Mouse (Mus musculus) heart, postnatal 4 days (tissue): Measurements from ENCODE around the gene Dnajb4. TPM values are rescaled to one million over a fixed set of nuclear protein-coding genes. Genes with fewer than 3 reads are reported as not detected.
"Not testable (repeated sequence)": the region's sequence is repeated elsewhere in the genome, so short reads cannot be mapped to it uniquely, and the experiment has no call there.

Experiments used
- DNase-seq: peaks from one replicate; pipeline ENCODE4 v3.0.0; 2021
- total RNA-seq, 2 experiments: library from RNA; stranded (reverse); gene quantifications; 2 replicates each; pipeline ENCODE4 v1.2.3; 2021

Dnajb4 gene
- total RNA-seq, 2 experiments from 2014 or later, result 58.3 to 62.3 TPM

- DNase-seq, result no peak
These were observed 1.8 kb downstream of the Dnajb4 start for GRCm38 (mm10) chr3:152208096-152208885.

DNA sequence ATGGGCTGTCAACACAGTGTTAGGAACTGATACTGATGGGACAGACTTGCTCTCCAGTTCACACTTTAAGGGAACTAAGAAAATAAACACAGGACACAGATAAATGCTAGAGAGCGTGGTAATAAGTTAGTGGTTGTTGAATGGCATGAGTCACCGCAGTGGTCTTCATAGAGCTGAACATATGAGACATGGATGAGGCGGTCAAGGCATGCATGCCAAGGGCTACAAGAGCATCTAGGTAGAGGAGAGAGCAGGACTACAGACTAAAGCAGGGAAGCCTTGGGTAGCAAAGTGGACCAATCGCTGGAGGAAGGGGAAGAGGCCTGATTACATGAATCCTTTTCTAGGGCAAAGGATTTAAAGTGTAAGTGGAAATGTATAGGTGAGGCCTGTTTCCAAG, 2.9 kb downstream of the Dnajb4 start:
- DNase-seq, result no peak

DNA sequence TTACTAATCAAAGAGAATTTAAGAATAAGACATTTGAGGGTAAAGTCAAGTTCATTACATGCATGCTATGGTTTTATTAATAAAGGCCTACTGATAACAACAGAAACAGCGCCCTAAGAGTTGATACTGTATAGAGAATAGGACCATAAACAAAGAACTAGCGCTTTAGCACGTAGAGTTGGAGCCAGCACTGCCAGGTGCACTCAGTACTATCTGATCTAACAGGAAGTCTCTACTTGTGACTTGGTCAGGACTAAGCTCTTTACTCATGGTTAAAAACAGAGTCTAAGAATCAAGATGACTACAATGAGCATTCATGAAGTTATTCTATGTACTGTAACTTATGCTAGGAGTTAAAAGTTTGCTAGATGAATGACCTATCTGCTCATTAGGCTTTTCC, 5.5 kb downstream of the Dnajb4 start:
- DNase-seq, result no peak

DNA sequence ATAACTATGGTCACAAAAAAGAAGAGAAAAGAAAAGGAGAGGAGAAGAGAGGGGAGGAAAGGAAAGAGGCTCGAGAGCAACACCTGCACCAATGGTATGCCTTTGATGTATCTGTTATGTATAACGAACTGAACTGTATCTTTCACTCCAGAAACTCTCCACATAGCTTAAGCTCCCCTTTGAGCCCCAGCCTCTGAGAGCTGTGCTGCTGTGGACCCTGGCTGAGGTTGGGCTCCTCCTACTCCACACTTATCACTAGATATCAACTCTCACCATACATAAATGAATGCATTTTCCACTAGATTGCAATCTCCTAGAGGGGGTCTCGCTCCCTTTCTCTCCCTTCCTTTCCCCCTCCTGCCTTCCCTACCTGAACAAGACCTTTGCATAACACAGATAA, 6.1 kb downstream of the Dnajb4 start:
- no peak for DNase-seq

DNA sequence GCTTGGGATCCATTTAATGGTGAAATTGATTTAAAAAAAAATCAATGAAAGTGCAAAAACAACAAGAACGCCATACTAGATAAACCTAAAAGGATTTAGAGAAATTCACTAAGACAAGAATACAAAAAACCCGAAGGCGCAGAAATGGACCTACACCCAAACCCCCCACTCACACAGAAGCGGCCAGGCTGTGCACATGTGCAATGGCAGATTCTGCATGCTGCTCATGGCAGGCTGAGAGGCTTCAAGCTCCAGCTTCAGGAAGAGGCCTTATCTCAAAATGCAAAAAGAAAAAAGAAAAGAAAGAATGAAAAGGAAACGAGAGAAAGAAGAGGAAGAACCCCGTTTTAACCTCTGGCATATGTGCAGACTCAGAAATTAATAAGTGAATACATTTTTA, 6.7 kb downstream of the Dnajb4 start:
- DNase-seq, result no peak

GRCm38 (mm10) chr3:152202942-152203341, 7.2 kb downstream of the Dnajb4 start:
- DNase-seq, result no peak

- no peak for DNase-seq
These were observed 8.5 kb downstream of the Dnajb4 start for GRCm38 (mm10) chr3:152201651-152202050.

DNA sequence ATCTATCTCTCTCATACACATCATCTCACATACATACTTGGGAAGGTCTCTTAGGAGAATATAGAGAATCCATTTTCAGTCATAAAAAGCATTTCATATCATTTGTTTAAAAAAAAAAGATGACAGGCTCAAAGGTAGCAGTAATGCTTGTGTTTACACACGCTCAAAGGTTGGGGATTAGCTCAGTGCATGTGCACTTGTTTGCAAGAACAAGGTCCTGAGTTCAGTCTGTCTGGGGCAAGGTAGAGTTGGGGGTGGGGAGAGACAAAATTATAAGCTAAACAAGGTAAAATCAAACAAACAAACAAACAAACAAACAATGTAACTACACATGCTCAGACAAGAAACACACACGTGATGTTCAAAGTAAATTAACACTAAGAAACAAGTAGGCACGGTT, 8.9 kb downstream of the Dnajb4 start:
- DNase-seq, result no peak

GRCm38 (mm10) chr3:152199125-152199524, 11.0 kb downstream of the Dnajb4 start:
- no peak for DNase-seq

DNA sequence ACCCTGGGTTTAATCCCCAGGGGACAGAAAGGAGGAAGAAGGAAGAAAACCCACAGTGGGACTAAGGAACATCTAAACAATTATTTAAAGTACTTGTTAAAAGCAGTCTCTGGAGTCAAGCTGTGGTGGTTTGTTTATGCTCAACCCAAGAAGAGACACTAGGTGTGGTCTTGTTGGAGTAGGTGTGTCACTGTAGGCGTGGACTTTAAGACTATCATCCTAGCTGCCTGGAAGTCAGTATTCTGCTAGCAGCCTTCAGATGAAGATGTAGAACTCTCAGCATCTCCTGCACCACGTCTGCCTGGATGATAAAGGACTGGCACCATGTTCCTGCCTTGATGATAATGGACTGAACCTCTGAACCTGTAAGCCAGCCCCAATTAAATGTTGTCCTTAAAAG, 12.9 kb downstream of the Dnajb4 start:
- DNase-seq, result not testable (repeated sequence)

DNA sequence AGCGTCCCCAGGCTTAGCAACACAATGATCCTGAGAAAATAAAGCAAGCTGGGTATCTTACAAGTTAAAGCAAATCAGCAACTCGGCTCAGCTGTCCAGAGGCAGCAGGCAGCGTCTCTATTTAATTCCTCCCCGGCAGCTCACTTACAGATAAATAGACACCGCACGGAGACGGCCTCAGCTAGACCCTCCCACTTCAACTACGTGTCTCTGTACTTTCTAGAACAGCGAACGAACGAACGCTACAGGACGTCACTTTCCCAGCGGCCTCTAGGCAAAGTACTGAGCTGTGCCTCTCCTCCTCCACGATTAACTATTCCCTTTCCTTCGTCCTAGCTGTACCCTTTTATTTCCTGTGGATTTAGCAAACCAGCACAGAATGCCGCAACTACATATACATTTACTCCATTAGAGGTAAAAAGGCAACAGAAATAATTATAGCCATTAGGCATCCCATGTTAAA, 16.4 kb downstream of the Dnajb4 start:
- peak; percentile 87 for DNase-seq

- no peak for DNase-seq
These were observed 16.9 kb downstream of the Dnajb4 start for GRCm38 (mm10) chr3:152193177-152193576.

- DNase-seq, result no peak
These were observed 17.7 kb downstream of the Dnajb4 start for GRCm38 (mm10) chr3:152192238-152192931.

DNA sequence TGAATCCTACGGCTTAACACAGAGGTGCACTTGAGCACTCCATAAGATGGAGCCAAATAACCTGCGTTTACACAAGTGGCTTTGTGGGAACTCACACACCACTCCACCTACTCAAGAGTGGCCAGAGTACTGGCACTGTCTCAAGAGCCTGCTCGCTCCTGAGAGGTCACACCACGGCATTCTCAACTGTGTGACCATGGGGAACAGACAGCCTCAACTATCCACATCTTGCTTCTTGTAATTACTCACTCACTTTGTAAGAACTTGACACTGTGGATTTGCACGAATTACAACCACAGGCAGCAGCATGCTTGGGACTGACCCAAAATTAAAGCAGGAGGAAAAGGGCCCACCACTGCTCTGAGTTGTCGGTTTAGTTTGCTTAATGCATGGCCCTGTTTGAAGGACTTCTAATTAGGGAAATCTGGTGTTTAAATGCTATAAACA, 18.3 kb downstream of the Dnajb4 start:
- DNase-seq, result peak; percentile 57

GRCm38 (mm10) chr3:152190679-152191477, 19.2 kb downstream of the Dnajb4 start:
- no peak for DNase-seq

DNA sequence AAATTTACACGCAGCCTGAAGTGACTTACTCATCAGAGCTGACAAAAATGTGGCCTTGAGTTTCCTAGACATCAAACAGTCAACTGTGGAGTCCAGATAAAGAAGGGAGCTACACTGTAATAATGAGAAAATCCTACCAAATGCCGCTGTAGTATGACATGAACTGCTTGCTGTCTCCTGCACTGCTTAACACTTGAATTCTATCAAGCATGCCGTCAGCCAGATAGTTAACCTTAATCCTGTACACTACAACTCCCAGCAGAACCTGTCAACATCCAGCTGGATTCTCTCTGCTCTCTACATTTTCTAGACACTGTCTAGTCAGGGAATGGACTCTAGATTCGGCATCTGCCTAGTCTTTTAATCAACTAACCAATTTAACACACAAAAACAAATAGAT, 20.8 kb downstream of the Dnajb4 start:
- DNase-seq, result no peak

DNA sequence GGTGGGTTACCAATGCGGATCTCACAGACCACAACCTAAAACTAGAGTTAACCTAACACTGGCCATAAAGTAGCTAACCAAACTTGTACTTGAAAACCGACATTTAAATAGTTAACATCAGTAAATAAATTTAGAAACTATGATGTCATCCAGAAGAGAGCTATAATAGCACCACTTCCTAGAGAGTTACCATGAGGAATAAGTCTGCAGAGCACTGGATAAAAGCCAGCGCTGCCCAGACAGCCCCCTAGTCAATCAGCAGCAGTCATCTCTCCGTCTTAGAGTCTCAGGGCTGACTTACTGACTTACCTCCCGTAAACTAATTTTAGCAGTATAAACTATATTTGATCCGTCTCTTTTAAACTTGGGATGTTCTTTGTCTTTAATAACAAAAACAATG, 24.0 kb downstream of the Dnajb4 start:
- peak; percentile 57 for DNase-seq

DNA sequence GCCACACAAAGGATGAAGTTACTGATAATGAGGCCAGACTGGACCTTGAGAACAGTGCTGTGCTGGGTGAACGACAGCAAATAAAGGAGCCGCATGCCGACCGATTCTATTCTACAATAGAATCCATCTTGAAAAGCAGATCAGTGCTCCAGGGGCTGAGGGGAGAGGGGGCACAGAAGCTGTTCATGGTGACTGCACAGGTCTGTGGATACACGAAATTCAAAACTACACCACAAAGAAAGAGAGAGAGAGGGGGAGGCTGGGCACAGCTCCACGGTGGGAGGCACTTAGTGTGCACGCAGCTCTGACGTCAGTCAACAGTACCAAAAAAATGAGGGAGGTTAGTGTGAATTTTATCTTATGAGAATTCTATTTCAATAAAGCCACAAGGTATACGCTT, 26.6 kb downstream of the Dnajb4 start:
- DNase-seq, result no peak

DNA sequence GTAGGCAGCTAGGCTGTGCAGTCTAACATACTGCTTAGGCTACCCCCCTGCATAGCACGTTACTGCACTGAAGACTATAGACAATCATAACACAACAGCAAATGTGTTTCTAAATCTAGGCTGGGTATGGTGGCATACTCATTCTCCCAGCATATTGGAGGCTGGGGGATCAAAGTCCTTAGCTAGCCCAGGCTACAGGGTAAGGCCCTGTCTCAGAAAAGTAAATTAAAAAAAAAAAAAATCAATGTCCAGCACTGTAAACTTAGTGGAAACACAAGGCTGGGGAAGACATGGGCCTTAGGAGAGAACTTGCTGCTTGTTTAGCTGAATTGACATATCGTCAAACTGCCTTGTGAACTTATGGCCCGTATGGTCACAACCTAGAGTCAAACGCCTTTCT, 29.5 kb downstream of the Dnajb4 start:
- no peak for DNase-seq

DNA sequence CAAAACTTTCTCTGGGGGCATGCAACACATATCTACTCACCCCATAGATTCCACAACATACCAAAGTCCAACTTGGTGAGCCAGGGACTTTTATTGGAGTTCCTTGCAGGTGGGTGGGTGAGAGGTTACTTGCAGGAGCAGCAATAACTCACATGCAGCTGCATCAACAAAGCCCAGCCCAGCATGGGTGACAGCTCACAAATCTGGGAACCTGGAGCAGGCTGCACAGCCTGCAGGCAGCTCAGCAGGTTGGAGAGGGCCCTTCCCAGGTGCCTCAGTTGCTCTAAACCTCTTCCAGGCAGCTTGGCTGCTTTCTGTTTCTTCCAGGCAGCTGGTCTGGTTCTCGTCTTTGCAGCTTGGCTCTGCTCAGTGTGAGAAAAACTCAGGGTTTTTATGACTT, 30.8 kb downstream of the Dnajb4 start:
- no peak for DNase-seq

GRCm38 (mm10) chr3:152178816-152179215, 31.3 kb downstream of the Dnajb4 start:
- no peak for DNase-seq

- no peak for DNase-seq
These were observed 37.7 kb downstream of the Dnajb4 start for GRCm38 (mm10) chr3:152172322-152172935.

DNA sequence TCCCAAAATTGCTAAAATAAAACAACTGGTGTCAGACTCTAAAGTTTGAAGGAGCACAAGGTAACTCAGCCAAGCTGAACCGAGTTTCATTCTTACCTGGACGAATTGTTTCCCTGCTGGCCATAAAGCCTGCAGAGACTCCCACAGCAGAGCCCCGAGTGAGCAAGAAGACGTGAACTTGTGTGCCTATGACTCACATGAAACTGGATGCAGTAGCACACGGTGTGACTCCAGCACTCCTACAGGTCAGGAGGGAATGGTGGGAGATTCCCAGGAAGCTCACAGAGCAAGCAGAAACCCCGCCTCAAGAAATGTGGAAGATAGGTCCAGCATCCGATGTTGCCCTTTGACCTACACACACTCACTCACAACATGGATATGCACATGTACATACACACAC, 38.2 kb downstream of the Dnajb4 start:
- DNase-seq, result no peak
